Mouse (Mus musculus): ENCODE measurements around the gene Dhdds.

The Dhdds gene

DNA sequence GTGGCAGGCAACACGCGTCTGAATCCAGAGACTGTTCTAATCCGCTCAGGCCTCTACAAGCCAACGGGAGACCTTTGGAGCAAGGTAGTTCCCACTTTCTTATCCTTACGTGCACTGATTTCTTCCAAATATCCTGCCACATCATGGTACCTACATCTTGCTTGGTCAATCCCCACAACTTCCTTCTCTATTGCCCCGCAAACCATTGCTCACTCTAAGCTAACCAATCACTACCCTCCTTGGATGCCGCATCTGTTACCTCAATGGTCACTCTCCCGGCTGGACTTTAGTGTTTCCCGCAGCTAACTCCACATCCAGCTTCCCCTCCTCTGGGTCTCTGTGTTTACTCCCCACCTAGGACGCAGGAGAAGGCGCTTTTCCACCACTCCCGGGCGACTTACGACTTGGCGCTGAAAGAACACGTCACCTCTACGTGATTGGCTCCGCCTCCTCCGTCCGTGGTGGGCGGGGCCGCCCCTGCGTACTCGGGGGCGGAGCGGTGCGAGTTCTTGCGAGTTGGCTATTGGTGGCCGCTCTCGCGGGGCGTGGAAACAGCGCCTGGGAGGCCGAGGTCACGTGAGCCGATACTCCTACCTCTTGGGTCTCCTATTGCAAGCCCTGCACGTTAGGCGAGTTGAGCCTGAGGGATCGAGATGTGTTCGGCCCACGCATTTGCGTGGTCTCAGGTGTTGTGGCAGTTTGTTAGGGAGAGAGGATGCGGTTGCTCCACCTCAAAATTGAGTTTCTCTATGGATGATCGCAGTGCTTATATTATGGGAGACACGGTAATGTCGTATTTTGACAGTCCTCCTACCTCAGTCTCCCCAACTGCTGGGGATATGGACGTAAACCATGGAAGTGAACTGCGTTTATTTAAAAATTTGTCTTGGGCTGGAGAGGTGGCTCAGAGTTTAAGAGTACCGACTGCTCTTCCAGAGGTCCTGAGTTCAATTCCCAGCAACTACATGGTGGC lies at the start of gene Dhdds:
Dhdds (minus strand) TSS at position 453 of the 973 bp plus-strand sequence.
- DNase-seq (ENCODE audit: low spot score), result peak; percentile 91

DNA sequence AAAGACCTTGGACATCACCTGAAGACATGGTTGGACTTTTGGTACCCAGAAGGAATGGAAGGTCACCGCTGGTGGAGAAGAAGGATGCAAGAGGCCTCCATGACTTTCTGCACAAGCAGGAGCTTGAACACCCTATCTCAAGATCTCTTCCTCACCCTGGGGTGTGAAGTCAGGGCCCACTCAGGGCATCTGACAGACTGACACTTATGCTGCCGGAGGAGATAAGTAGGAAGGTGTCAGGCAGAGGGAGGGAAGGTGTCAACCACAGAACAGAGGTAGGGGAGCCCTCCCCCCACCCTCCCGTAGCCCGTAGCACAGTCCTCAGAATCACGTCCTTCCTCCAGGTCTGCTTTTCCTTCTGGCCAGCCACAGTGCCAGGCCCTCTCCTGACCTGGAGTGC lies 46.9 kb upstream of the Dhdds start:
- DNase-seq (ENCODE audit: low spot score), result no peak

DNA sequence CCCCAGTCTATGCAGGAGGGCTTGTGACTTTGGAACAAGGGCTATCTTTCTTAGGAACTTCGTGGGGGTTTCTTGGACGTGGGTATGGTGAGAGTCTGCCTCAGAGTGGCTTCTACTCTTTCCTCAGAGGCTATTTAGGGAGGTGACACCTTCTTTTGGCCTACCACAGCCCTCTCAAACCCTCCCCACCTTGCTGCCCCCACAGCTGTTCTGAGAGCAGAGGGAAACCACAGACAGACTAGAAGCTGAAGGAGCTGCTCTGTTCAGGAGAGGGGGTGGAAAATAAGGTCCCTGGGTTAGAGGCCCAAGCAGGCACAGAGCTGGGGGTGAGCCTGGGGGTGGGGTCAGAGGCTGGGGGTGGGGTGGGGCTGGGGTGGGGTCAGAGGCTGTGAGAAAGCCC lies 42.3 kb upstream of the Dhdds start:
- DNase-seq (ENCODE audit: low spot score), result no peak

DNA sequence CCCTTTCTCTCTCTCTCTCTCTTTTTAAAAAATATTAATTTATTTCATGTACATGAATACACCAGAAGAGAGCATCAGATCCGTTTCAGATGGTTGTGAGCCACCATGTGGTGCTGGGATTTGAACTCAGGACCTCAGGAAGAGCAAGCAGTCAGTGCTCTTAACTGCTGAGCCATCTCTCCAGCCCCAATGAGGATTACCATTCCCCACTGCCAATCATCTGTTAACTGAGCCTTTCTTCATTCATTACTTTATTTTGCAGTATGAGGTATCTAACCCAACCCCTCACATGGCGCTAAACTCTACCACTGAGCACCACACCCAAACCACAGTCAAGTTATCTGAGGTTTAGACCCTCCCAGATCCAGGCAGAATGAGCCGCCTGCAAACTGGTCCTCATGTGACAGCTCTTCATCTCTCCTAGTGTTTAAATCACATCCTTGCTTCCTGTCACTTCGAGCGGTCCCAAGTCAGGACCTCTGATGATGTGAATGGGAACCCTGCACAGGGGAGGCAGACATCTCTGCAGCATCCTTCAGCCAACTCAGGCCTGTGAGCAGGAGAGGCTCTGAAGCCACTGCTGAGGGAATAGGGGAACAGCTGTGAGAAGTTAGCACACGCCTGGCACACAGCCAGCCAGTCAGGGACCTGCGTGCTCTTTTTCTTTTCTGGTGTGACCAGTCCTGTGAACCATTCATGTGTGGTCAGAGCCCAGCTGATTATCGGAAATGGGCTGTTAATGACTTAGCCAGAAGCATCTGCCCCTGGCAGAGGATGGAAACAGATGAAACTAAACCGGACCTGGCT lies 40.8 kb upstream of the Dhdds start:
- DNase-seq (ENCODE audit: low spot score), result no peak

DNA sequence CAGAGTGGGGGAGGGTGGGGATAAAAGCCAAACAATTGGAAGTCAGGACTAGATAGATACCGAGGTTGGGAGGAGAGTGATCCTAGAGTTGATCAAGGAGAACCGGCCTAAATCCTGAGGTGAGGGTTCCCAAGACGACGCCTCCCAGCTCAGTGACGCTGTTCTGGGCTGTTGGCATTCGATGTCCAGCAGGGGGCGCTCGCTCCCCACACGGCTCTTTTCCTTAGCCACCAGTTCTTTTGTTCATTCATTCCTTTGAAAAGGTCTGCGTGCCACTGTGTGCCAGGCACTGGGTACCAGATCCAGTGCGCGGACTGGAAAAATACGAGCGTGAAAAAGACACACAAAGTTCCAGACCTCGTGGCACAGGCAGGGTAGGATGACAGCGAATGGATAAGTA lies 35.2 kb upstream of the Dhdds start:
- DNase-seq (ENCODE audit: low spot score), result peak; percentile 70

DNA sequence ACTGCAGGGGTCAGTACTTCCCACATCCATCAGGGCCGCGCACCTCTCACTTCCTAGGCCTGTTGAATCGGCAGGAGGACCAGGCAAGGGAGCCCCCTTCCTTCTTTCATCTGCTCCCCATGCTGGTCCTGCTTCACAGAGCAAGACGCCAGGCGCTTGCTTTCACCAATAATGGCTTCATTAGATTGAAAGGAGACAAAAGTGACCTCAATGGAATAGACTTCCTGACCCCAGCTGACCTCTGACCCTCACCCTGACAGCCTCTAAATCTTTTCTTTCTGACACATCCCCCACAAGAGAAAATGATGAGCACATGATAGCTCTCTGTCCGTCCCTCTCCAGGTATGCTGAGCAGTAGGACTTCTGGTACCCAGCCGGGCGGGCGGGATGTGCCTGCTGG lies 25.1 kb upstream of the Dhdds start:
- DNase-seq (ENCODE audit: low spot score), result no peak

DNA sequence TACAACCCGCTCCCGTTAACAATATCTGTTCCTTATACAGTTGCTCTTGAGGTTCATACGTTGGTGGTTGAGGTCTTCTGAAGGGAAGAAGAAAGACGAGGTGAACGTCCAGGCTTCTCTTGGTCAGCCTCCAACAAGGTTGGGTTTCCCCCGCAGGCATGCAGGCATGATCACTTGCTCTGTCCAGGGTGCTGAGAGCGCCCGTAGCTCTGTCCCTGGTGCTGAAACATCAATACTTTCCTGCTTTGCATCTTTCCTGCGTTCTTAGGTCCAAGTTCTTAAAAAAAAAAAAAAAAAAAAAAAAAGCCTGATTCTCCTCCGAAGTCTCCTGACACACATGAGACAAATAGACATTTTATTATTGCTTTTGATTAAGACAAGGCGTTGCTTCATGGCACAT lies 19.9 kb upstream of the Dhdds start:
- peak; percentile 83 for DNase-seq (ENCODE audit: low spot score)

DNA sequence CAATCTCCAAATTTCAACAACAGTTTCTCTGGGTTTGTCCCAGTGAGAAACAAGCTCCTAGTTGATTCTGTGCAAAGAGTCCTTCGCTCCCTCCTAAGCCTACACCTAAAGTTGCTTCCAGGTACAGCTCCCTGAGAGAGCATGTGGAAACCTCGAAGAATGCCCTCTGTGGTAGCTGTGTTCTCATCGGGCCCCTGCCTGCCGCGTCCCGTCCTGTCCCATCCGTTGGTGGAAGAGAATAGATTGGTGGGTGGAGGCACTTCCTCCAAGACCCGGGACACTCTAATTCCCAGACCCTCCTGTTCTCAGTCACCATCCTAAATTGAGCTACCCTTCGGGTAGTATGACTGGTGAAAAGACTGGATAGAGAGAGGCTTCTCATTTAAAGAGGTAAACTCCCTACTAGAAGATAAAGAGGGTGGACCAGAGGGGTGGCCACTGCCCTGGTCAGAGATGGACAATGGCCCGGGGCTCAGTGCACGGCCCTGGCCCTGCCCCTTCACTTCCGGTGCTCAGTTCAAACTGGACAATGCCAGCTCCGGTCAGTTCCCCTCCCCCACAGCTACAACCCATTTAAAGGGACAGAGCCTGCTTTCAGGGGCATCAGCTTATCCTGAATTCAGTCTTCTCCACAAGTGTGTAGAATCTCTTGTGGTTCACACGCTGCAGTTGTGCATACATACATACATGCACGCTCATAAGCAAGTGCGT lies 19.1 kb upstream of the Dhdds start:
- DNase-seq (ENCODE audit: low spot score), result no peak

DNA sequence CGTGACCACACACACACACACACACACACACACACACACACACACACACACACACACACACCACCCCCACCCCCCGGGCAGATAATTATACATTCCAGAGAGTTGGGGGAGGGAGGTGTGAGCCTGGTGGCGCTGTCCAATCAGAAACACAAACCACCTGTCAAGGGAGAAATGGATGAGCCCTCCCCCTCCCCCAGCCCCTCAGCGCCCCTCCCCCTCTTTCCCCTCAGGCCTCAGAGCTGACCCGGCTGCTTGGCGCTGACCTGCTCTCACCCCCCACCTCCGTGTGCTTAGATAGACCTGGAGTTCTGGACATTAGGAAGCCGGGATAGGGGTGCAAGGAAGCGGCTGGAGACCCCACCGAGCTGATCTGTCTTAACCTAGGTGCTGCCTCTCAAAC lies 18.5 kb upstream of the Dhdds start:
- no peak for DNase-seq (ENCODE audit: low spot score)

DNA sequence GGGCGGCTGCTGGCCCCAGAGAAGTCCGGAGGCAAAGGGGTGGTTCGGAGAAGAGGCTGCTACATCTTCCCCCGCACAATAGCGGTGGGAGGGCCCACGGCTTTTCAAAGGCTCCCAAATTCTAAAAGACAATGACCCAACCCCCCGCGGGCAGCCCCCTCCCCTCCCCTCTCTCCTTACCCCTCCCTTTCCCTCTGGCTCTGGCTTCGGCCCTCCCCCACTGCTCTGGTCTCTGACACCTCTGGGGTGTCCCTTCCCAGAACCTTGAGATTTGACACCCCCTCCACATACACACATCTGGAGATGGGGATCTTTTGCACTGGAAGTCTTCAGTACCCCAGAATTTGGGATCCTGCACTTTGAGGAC lies 18.0 kb upstream of the Dhdds start, which contains the start of gene Lin28a:
Lin28a (minus strand) TSS at position 63 of the 367 bp plus-strand sequence.
- no peak for DNase-seq (ENCODE audit: low spot score)

DNA sequence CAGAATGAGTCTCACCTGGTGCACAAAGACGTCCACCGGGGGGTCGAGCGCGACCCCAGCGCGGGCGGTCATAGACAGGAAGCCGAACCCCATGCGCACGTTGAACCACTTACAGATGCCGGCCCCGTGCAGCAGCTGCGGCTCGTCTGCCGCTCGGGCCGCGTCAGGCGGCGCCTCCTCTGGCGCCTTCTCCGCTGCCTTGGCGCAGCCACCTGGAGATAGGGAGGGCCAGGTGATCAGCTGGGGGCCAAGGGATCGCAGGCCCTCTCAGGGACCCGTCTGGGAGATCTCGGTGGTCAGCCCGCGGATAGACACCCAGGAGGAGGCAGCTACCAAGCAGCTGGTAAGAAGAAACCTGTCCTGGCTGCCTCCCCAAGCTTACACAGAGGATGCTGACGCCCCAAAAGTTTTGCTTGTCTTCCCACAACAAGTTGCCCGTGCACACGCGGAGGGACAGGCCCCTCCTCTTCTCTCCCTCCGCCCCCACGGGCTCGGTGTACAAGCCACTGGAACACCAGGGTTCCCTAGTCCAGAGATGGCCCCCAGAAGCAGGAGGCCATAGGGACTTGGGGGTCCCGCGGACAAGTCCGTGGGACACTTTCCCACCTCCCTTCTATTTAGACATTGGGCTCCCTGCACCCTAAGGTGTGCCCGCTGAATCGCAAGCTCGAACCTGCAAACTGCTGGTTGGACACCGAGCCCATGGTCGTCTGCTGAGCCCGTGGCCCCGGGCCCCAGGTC lies 17.5 kb upstream of the Dhdds start:
- DNase-seq (ENCODE audit: low spot score), result no peak

DNA sequence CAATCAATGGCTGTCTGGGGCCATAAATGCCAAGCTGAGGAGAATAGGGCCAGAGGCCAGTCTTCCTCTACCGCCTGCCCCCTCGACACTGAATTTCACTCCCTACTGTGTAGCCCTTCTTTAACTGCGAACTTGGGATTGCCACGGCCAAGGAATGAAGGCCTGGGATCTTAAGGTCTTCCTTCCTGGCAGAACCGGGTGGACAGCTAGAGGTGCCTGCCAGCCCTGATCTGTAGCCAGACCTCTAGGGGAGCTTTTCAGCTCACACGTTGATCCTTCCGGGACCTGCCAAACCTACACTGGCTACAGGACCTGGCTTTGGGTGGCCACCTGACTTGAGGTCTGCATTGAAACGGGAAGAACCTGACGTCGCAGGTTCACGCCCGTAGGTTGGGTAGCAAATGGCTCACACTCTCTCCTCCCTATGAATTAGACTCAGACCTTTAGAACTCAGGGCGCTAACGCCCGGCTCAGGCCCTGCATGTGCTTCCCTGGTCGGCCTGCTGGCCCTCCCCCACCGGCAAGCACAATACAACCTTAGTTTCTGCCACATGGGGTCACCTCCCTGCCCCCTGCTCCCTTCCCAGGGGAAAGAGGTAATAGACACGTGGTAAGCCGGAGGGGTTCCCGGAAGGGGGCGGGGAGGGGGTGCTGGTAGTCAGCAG lies 16.6 kb upstream of the Dhdds start:
- no peak for DNase-seq (ENCODE audit: low spot score)

DNA sequence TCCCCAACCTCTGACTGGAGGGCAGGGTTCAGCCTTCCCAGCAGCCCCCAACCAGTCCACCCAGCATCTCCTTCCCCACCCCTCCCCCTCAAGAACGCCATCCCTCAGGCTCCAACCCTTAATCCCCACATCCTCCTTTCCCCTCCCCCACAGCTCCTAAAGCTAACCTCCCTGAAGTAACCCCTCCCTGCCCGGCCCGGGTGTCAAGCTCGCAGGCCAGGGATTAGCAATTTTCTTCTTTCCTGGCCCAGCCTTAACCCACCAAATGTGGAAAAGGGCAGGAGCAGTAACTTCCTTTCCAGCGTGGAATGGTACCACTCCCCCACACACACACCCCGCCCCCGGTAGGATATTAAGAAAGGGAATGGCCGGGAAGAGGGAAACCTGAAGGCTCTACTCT lies 16.0 kb upstream of the Dhdds start:
- no peak for DNase-seq (ENCODE audit: low spot score)

DNA sequence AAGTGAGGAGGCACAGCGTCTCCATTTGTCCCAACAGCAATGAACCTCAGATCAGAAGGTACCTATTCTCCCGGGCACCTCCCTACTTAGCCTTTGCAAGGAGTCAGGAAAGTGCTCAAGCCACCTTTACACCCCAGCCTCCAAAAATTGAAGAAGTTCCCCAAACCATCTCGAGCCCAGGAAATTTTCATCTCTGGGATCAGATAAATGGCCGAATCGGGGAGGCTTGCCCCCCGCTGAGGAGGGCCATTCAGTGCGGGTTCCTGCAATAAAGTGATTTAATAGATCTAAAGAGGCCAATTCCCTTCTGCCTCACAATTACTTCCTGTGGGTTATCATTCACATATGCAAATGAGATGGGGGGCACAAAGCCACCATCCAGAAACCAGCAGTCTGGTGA lies 15.5 kb upstream of the Dhdds start:
- DNase-seq (ENCODE audit: low spot score), result no peak

DNA sequence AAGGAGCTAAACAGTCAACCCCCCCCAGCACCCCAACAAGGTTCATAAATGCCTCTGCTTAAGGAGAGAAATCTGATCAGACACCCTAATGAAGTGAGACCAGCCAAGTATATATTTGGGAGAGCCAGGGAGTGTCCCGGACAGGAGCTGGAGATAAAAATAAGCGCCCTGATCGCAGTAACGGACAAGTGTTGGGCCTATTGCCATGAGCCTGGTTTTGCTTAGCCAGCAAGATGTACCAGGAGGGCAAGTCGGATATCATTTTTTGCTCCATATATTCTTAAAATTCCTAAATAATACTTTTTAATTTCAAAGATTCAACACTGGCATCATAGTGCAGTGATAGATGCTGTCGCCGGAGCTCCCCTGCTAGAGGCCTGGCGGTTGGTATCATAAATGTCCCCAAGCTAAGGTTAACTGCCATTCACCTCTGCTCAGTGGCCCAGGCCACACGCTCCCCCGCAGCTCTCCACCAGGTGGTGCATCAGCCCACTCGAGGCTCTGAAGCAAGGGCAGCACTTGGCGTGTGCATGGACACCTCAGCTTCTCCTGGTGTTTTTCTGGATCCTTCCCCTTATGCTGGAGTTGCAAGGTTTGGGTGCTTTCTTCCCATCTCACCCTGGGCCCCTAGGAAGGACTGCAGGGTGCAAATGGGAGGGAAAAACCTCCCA lies 12.3 kb upstream of the Dhdds start:
- DNase-seq (ENCODE audit: low spot score), result no peak

DNA sequence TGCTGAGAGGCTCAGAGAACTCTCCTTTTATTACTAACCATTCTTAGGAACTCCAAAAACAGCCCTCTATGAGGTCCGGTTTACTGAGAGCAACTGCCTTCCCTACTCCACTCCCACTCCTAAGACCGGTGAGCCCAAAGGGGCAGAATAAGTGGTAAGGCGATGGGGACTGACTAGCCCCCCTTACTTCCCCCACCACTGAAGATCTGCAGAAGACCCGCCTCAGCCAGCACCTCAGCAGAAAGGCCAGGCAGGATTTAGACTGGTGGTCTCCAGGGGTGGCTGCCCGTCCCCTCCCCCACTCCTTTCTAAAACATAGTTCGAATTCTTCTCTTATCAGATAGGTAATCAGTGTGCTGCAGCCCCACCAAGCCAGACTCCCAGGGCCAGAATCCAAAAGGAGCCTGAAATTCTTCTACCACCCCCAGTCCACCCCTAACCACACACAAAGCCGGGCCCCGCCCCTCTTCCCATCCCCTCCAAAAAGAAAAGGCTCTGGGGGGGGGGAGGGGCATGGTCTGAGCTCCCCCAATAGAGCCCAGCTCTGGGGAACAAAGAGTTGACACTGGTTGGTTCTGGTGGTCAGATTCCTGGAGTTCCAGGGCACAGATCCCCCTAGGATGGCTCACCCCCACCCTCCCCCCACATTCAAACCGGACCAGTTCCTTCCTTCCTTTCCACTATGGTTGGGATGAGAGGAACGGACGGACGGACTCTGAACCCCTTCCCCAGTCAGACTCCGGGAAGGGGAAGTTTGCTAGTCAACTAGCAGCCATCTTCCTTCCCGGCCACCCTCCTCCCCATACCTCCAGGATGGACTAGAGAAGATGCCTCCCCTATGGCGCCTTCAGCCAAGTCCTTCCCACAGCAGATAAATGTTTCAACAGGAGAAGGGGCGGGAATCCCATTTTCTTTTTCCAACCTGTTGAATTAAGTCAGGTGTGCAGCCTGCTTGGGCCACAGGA lies 11.0 kb upstream of the Dhdds start:
- DNase-seq (ENCODE audit: low spot score), result no peak

DNA sequence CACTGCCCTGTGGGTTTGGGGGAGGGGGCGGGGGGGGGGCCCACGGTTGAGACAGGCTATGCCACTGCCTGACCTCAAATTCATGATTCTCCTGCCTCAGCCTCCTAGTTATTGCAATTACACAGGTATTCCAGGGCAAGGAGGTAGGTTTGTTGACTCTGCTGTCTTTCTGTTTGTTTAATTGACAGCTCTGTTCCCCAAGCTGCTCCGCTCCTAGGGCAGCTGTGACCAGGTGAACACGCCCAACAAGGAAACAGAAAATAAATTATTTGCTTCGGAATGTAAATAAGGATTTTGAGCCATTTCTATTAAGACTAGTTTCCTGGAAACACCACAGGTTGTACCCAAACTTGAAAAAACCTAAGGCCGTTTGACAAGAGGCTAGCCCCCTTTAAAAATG lies 9.0 kb upstream of the Dhdds start:
- DNase-seq (ENCODE audit: low spot score), result no peak

DNA sequence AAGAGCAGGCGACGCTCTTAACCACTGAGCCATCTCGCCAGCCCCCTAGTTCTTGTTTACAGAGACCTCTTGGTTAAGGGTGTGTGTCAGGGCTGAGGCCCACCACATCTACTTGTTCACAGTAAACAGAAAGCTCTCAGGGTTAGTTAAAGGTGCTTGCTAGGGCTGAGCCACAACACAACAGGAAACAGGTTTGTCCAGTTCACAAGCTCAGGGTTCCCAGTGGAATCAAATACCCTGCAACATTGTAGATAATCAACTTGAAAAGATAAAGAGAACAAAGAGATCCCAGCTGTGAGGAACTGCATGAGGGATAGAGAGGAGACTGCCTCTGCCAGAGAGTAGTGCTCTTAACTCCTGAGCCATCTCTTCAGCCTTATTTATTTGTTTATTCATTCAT lies 6.1 kb upstream of the Dhdds start:
- DNase-seq (ENCODE audit: low spot score), result no peak

DNA sequence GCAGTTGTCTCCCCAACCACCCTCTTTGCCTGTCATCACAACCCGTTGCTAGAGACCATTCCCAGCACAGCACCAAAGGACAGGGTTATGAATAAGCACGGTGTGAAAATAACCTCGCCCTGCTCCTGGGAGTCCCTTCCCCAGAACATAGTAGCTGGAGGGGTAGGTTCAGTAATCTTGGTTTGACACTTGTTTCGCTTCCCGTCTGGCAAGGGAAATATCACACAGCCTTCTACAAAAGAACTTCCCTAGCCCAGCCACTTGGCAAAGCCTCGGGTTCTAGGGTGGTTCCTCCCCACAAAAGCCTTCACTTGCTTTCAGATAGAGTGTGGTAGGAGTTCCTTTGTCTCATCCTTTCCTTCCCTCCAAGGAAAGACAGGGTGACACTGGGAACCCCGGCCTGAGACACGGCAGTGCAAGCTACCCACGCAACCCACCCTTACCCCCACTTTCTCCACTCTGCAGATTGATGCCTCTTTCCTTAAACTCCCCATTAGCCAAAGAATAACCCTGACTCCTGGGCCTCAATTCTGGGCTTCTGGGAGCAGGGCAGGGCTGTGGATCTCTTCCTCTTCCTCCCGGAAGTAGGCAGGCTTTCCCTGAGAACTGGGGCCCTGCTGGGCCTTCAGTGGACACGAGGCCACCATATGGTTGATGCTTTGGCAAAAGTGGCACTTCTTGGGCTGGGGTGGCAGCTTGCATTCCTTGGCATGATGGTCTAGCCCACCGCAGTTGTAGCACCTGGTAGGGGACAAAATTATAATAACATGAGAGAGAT lies 5.1 kb upstream of the Dhdds start:
- no peak for DNase-seq (ENCODE audit: low spot score)

All from ovary, postnatal 14 days (tissue).